Mouse (Mus musculus) limb, embryonic 11.5 days (tissue): Measurements from ENCODE around the gene Syce3. TPM values are rescaled to one million over a fixed set of nuclear protein-coding genes. Genes with fewer than 3 reads are reported as not detected.

ENCODE experiments used
- ATAC-seq: fragments of 200-750 bp; cut with Nextera tagmentation; 2 replicates; pipeline ENCODE4 v1.8.0; 2017; ENCODE audit warnings: low read depth; ENCODE audit not compliant: insufficient number of reproducible peaks, low FRiP score, low TSS enrichment
- DNase-seq: peaks from one replicate; pipeline ENCODE4 v3.0.0-alpha.2; 2015; ENCODE audit warnings: low spot score
- H3K27ac ChIP-seq: fragments of 300-500 bp; sonication (generic); replicated peaks from 2 replicates; pipeline ENCODE4 v1.5.1; 2014; ENCODE audit warnings: low read depth, mild to moderate bottlenecking, low read length
- H3K27me3 ChIP-seq: fragments of 300-500 bp; sonication (generic); 2 replicates; pipeline ENCODE4 v1.6.1; 2014; ENCODE audit warnings: mild to moderate bottlenecking, low read length, mixed read lengths; ENCODE audit not compliant: control insufficient read depth, insufficient read depth
- H3K36me3 ChIP-seq: fragments of 300-500 bp; sonication (generic); 2 replicates; pipeline ENCODE4 v1.6.1; 2014; ENCODE audit warnings: mild to moderate bottlenecking, low read length, moderate library complexity, mixed read lengths; ENCODE audit not compliant: control insufficient read depth, insufficient read depth
- H3K4me1 ChIP-seq: fragments of 300-500 bp; sonication (generic); 2 replicates; pipeline ENCODE4 v1.6.1; 2014; ENCODE audit warnings: low read length, mixed read lengths; ENCODE audit not compliant: control insufficient read depth, insufficient read depth
- H3K4me2 ChIP-seq: fragments of 300-500 bp; sonication (generic); 2 replicates; pipeline ENCODE4 v1.6.1; 2014; ENCODE audit warnings: low read depth, mild to moderate bottlenecking, moderate library complexity; ENCODE audit not compliant: severe bottlenecking
- H3K4me3 ChIP-seq: fragments of 300-500 bp; sonication (generic); 2 replicates; pipeline ENCODE4 v1.5.1; 2014; ENCODE audit warnings: low read depth, low read length
- H3K9ac ChIP-seq: fragments of 300-500 bp; sonication (generic); 2 replicates; pipeline ENCODE4 v1.6.1; 2014; ENCODE audit warnings: mild to moderate bottlenecking, low read length
- H3K9me3 ChIP-seq: fragments of 300-500 bp; sonication (generic); 2 replicates; pipeline ENCODE4 v1.6.1; 2016; ENCODE audit warnings: low read length; ENCODE audit not compliant: control insufficient read depth
- WGBS: fragments of 180-500 bp; shearing (Covaris S2); extraction: QIAGEN DNeasy Blood & Tissue Kit; methylation state at CpG from one replicate; pipeline ENCODE4 v1.1.7; 2014; 5-methylcytosine and 5-hydroxymethylcytosine counted together
- polyA plus RNA-seq: library from polyadenylated mRNA; unstranded; fragments of >200 nt; fragmentation: Nextera tagmentation; extraction: Ambion mirVana; gene quantifications from 2 replicates; pipeline ENCODE4 v1.2.1, GENCODE M21; 2014

Gene Syce3
- polyA plus RNA-seq, 1 experiment from 2014 or later = not detected

GRCm38 (mm10) chr15:89373027-89373761 is 37.1 kb downstream of the Syce3 start:
- WGBS = 1% methylated on average over 35 of the region's 35 CpGs
- peaks cover 28% of the 10 kb centered on the region for H3K36me3 ChIP-seq
- peak; percentile 71 for ATAC-seq

GRCm38 (mm10) chr15:89372536-89372935 is 37.8 kb downstream of the Syce3 start:
- no peak for DNase-seq
- 81% methylated on average over 7 of the region's 7 CpGs for WGBS

More at GRCm38 (mm10) chr15:89373027-89373761, 37.1 kb downstream of the Syce3 start:
- Histone ChIP-seq H3K4me1 (peaks cover 15% of the 10 kb centered on the region), H3K27me3 (peaks cover 22% of the 10 kb centered on the region), H3K9me3 (no peaks in the 10 kb centered on the region), H3K4me3 (peak overlapping the region; percentile 57), H3K4me2 (peak overlapping the region; percentile 84), H3K9ac (peak overlapping the region; percentile 66), H3K27ac (peak overlapping the region; percentile 91)
- DNase-seq = peak; percentile 85

DNA sequence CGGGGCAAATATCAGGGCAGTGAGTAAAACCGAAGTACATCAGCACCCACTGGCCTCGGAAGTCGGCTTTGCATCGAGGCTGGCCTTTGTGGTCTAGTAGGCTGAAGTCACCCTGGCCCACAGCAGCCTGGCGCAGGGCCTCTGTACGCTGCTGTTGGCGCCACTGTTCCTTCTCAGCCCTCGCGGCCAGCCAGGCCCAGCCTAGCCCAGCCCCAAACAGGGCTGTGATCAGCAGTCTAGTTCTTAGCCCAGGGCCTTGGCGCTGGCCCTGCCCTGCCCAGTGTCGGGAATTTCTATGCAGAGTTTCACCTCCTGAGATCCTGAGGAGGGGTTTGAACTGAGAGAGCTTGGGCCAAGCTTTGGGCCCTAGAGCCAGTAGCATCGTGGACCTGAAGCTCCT is 38.2 kb downstream of the Syce3 start:
- Histone ChIP-seq H3K36me3 (peaks cover 35% of the 10 kb centered on the region), H3K4me3 (no peak overlapping the region), H3K4me1 (peaks cover 10% of the 10 kb centered on the region), H3K27me3 (peaks cover 11% of the 10 kb centered on the region), H3K4me2 (no peak overlapping the region), H3K27ac (no peak overlapping the region), H3K9ac (no peak overlapping the region), H3K9me3 (no peaks in the 10 kb centered on the region)
- WGBS = 91% methylated on average over 13 of the region's 13 CpGs
- no peak for ATAC-seq
- no peak for DNase-seq

More at GRCm38 (mm10) chr15:89372536-89372935, 37.8 kb downstream of the Syce3 start:
- Histone ChIP-seq H3K9me3 (no peaks in the 10 kb centered on the region), H3K9ac (no peak overlapping the region), H3K4me1 (peaks cover 14% of the 10 kb centered on the region), H3K27ac (no peak overlapping the region), H3K27me3 (peaks cover 16% of the 10 kb centered on the region), H3K4me2 (peak overlapping the region; percentile 84; the same call in 1 of the 2 replicates), H3K36me3 (peaks cover 35% of the 10 kb centered on the region), H3K4me3 (no peak overlapping the region)
- no peak for ATAC-seq

DNA sequence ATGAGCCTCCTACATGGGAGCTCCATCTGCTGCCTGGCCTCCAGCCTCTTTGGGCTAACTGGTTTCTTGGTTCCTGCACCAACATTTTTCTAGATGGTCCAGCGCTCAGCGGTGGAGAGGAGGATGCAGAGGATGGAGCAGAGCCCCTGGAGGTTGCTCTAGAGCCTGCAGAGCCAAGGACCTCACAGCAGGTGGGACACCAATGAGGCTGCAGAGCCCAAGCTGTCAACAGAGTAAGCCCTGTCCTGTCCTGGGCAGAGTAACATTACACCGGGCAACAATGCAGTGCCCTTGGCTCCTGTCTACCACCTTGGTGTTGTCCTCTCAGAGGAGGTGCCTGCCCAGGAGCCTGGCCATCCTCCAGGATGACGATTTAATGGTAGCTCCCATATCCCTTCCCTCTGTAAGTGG is 45.2 kb downstream of the Syce3 start:
- ATAC-seq (no peak), DNase-seq (no peak)
- 93% methylated on average over 4 of the region's 4 CpGs for WGBS
- no peak overlapping the region for H3K4me3 ChIP-seq
- H3K27me3 ChIP-seq = no peaks in the 10 kb centered on the region
- H3K9me3 ChIP-seq = no peaks in the 10 kb centered on the region
- no peak overlapping the region for H3K27ac ChIP-seq
- no peak overlapping the region for H3K4me2 ChIP-seq
- H3K4me1 ChIP-seq = no peaks in the 10 kb centered on the region
- no peak overlapping the region for H3K9ac ChIP-seq
- peaks cover 56% of the 10 kb centered on the region for H3K36me3 ChIP-seq

DNA sequence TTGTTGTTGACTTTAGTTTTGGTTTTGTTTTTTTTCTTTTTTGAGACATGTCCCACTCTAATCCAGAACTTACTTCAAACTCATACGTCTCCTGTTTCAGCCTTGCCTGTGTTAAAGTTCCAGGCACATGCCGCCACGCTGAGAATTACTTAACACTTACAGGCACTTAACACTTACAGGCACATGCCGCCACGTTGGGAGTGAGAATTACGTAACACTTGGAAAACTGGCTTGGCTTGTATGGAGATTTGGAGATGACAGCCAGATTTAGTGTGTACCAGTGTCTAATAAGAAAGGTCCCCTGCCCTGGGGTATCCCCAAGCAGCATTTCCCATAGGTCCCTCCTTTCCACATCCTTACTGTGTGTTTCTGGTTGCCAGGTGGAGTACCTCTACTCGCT is 47.3 kb downstream of the Syce3 start:
- Histone ChIP-seq H3K4me3 (no peak overlapping the region), H3K27ac (no peak overlapping the region), H3K4me2 (no peak overlapping the region), H3K36me3 (peaks cover 41% of the 10 kb centered on the region), H3K4me1 (no peaks in the 10 kb centered on the region), H3K27me3 (no peaks in the 10 kb centered on the region), H3K9me3 (no peaks in the 10 kb centered on the region), H3K9ac (no peak overlapping the region)
- WGBS = 90% methylated on average over 7 of the region's 7 CpGs
- ATAC-seq (no peak), DNase-seq (no peak)

DNA sequence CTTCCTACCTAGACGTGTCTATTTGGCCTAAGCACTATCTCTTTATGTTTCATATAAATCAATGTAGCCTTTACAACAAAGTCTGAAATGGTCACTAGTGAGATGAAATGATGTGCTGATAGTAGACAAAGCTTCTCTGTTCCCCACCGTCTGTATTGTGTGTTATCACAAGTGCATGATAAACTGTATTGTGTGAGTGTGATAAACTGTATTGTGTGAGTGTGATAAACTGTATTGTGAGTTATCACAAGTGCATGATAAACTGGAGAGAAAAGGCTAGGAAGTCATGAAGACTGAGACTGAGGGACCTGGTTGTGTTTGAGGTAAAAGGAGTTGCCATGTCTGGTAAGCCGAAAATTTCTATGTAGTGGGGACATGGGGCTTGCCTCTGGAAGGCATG is 51.5 kb downstream of the Syce3 start:
- Histone ChIP-seq H3K4me1 (peaks cover 8% of the 10 kb centered on the region; the same call in 1 of the 2 replicates), H3K27ac (no peak overlapping the region), H3K4me3 (no peak overlapping the region), H3K9me3 (no peaks in the 10 kb centered on the region), H3K4me2 (no peak overlapping the region), H3K9ac (no peak overlapping the region), H3K36me3 (peaks cover 15% of the 10 kb centered on the region), H3K27me3 (no peaks in the 10 kb centered on the region)
- 89% methylated on average over 3 of the region's 3 CpGs for WGBS
- no peak for DNase-seq
- ATAC-seq = no peak

DNA sequence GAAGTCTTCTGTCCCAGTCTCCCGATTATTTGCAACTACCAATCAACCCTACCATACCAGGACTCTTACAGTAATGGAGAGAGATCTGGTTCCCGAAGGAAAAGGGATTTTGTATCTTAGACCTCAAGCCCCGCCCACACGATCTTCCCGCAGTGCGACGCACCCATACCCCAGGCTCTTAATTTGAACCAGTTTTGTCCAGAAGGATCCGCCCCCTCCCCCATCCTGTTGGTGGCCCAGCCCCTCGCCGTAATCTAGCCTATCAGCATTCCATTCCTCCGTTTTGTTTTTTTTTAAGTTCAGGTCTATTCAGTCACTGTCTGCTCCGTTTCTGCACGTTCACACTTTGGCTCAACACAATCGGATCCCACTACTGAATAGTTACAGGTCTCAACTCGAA is 53.9 kb downstream of the Syce3 start:
- peaks cover 14% of the 10 kb centered on the region for H3K36me3 ChIP-seq
- under 1% methylated on average over 15 of the region's 15 CpGs for WGBS

GRCm38 (mm10) chr15:89355241-89356187 is 54.8 kb downstream of the Syce3 start, which contains the start of the genes Lmf2 and Ncaph2:
Gene Lmf2, minus strand, starts transcription at chr15:89355659.
Gene Ncaph2, plus strand, starts transcription at chr15:89355719.
- Histone ChIP-seq H3K9ac (peak within 1 kb of the TSS; percentile 81), H3K4me2 (peak within 1 kb of the TSS; percentile 75), H3K9me3 (no peaks in the 10 kb centered on the region), H3K4me1 (peaks cover 8% of the 10 kb centered on the region; the same call in 1 of the 2 replicates), H3K36me3 (peaks cover 14% of the 10 kb centered on the region), H3K27me3 (no peaks in the 10 kb centered on the region), H3K27ac (peak within 1 kb of the TSS; percentile 73), H3K4me3 (peak within 1 kb of the TSS; percentile 86)
- DNase-seq (peak; percentile 98), ATAC-seq (peak; percentile 90)
- under 1% methylated on average over 63 of the region's 64 CpGs for WGBS

More for the DNA sequence above, 53.9 kb downstream of the Syce3 start:
- peak overlapping the region; percentile 73; the same call in 1 of the 2 replicates for H3K27ac ChIP-seq
- H3K27me3 ChIP-seq = no peaks in the 10 kb centered on the region
- no peaks in the 10 kb centered on the region for H3K9me3 ChIP-seq
- H3K4me2 ChIP-seq = peak overlapping the region; percentile 54
- H3K9ac ChIP-seq = peak overlapping the region; percentile 81
- DNase-seq (peak; percentile 93), ATAC-seq (peak; percentile 82)
- peaks cover 8% of the 10 kb centered on the region; the same call in 1 of the 2 replicates for H3K4me1 ChIP-seq
- H3K4me3 ChIP-seq = peak overlapping the region; percentile 86
